Mouse (Mus musculus) erythroblast, embryonic 14.5 days (primary cell): ENCODE data around the gene Gm20479.

Experiments
- GATA1 ChIP-seq: IDR thresholded peaks from 2 replicates; pipeline ENCODE4 v1.6.1; 2012; ENCODE audit warnings: low read length, inconsistent platforms, mixed read lengths
- TAL1 ChIP-seq: IDR thresholded peaks from 3 replicates; pipeline ENCODE4 v1.6.1; 2012; ENCODE audit warnings: low read length, inconsistent platforms, mixed read lengths

DNA sequence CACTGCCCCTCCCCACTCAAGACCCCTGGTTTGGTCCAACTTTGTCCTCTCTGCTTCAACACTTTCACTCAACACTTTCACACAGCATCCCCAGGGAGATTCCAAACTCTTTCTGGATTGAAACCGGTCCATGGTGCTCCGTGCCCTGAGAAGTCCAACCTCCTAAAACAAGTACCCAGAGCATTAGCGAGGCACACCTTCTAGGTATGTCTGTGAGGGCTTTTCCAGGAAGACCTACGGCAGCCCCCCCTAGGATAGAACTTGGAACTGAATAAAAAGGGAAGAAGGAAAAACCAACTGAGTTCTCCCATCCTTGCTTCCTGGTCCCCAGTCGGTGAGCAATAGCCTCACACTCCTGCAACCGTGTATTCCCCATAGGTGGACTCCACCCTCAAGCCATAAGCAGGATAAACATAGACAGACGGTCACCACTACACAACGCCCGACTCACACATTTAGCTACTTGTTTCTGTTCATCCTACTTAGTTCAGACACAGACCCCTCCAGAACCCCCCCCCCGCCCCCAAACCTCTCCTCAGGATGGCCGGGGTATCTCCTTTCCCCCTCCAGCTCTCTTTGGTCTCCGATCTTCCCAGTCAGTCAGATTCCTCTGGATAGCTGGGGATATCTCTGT is 45.5 kb downstream of the Gm20479 start:
- TF ChIP-seq TAL1, result no peak
- no peak for TF ChIP-seq GATA1
